Mouse (Mus musculus) brain, embryonic 14.5 days (tissue): ENCODE data around the gene Prmt8.

Experiments used
- CTCF ChIP-seq: fragments of 200-500 bp; IDR thresholded peaks from 2 replicates; pipeline ENCODE4 v1.5.1; 2012; ENCODE audit warnings: inconsistent platforms, mild to moderate bottlenecking, moderate library complexity, borderline replicate concordance; ENCODE audit not compliant: insufficient read depth, insufficient read length; ENCODE audit errors: extremely low read depth
- POLR2A ChIP-seq: fragments of 200-500 bp; IDR thresholded peaks from 2 replicates; pipeline ENCODE4 v1.6.1; 2012; ENCODE audit warnings: mild to moderate bottlenecking, inconsistent platforms, borderline replicate concordance; ENCODE audit not compliant: poor library complexity, insufficient read depth, insufficient read length, severe bottlenecking; ENCODE audit errors: extremely low read depth

GRCm38 (mm10) chr6:127708218-127708628, 61.0 kb downstream of the Prmt8 start:
- TF ChIP-seq CTCF (no peak), POLR2A (no peak)
